Mouse (Mus musculus) small intestine, adult 2 months (tissue): ENCODE measurements around the gene Glt28d2. TPM values are rescaled to one million over a fixed set of nuclear protein-coding genes. Genes with fewer than 3 reads are reported as not detected.

Source experiments
- H3K27ac ChIP-seq: fragments of 200-500 bp; 2 replicates; pipeline ENCODE4 v1.5.1; 2012; ENCODE audit warnings: low read depth, low read length, control low read depth, inconsistent platforms; ENCODE audit not compliant: insufficient read depth
- H3K27me3 ChIP-seq: fragments of 200-500 bp; 2 replicates; pipeline ENCODE4 v1.6.1; 2012; ENCODE audit warnings: mild to moderate bottlenecking, moderate library complexity, low read length, inconsistent platforms; ENCODE audit not compliant: control insufficient read depth, insufficient read depth
- H3K36me3 ChIP-seq: fragments of 200-500 bp; 2 replicates; pipeline ENCODE4 v1.6.1; 2012; ENCODE audit warnings: mild to moderate bottlenecking, low read length, control low read depth, inconsistent platforms; ENCODE audit not compliant: control insufficient read depth, insufficient read depth
- H3K4me1 ChIP-seq: fragments of 200-500 bp; 2 replicates; pipeline ENCODE4 v1.6.1; 2012; ENCODE audit warnings: low read length, inconsistent platforms, mixed read lengths; ENCODE audit not compliant: control insufficient read depth, insufficient read depth, insufficient read length
- H3K4me3 ChIP-seq: fragments of 200-500 bp; 2 replicates; pipeline ENCODE4 v1.5.1; 2012; ENCODE audit warnings: low read depth, mild to moderate bottlenecking, control low read depth, inconsistent platforms, low read length, moderate library complexity
- CTCF ChIP-seq: fragments of 200-500 bp; IDR thresholded peaks from 2 replicates; pipeline ENCODE4 v1.5.1; 2012; ENCODE audit warnings: low read depth, mild to moderate bottlenecking, control low read depth, inconsistent platforms, low read length, moderate library complexity, mixed read lengths; ENCODE audit not compliant: insufficient replicate concordance, insufficient read length; ENCODE audit errors: extremely low read depth
- POLR2A ChIP-seq: fragments of 200-500 bp; IDR thresholded peaks from 2 replicates; pipeline ENCODE4 v1.6.1; 2012; ENCODE audit warnings: low read depth, mild to moderate bottlenecking, control low read depth, inconsistent platforms, low read length, moderate library complexity
- WGBS: fragments of 180-500 bp; shearing (Covaris S2); methylation state at CpG from one replicate; pipeline ENCODE4 v1.1.7; 2018; 5-methylcytosine and 5-hydroxymethylcytosine counted together
- polyA plus RNA-seq: library from polyadenylated mRNA; depleted of rRNA; stranded (reverse); fragments of >200 nt; gene quantifications from 2 replicates; pipeline ENCODE4 v1.2.3, GENCODE M21; 2012; rRNA removed

The Glt28d2 gene
- 2.3 and 2.7 TPM in 2 replicates for polyA plus RNA-seq

DNA sequence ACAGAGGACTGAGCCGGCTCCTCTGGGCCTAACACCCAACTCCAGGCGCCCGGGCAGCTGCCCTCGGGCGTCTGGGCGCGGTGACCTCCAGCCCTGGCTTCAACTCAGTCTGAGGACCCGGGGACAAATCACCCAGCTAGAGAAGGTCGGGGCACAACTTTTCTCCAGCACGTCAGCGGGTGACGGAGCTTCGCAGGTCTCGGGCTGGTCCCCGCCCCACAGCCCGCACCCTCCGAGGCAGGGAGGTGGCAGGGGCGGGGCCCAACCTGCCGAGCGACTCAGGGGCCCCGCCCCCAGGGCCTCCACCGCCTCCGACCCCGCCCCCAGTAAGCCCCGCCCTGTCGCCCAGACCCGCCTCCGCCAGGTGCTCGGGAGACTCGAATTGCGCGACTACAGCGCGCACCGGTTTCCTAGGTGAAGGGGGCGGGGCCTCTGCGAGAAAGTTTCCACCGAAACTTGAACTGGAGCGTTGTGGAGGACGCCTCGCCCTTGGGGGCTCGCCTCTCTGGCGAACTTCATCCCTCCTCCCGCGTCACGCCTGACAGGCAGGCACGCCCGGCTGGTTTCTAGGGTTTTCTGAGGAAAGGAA, at the start of gene Glt28d2, which contains the start of gene Gm37240:
TSS of gene Glt28d2 (minus strand) at position 278 of the 589 bp plus-strand sequence.
TSS of gene Gm37240 (minus strand) at position 280 of the 589 bp plus-strand sequence.
- 1% methylated on average over 48 of the region's 48 CpGs for WGBS
- H3K27ac ChIP-seq, result peak within 1 kb of the TSS; percentile 99

DNA sequence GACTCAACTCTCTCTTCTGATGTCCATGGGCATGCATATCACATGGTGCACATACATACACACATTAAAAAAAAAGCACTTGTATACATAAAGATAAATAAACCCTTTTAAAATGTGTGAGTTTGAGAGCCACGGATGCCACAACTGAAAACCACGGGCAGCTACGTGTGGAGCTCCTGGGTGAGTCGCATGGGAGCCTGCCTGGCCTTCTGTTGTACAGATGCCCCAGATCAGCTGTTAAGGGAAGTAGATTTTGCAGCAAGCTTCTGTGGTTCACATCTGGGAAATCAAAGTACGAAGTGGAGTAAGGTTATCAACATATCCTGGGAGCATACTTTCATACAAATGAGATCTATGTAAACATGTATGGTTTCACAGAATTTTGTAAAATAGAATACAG, 46.3 kb upstream of the Glt28d2 start:
- Histone ChIP-seq H3K27ac (no peak overlapping the region), H3K36me3 (no peaks in the 10 kb centered on the region), H3K4me1 (no peaks in the 10 kb centered on the region), H3K27me3 (no peaks in the 10 kb centered on the region), H3K4me3 (no peak overlapping the region)
- 77% methylated on average over 5 of the region's 5 CpGs for WGBS
- no peak for TF ChIP-seq CTCF
- no peak for TF ChIP-seq POLR2A

More for the DNA sequence above, at the start of gene Glt28d2, which contains the start of gene Gm37240:
- no peaks in the 10 kb centered on the region for H3K36me3 ChIP-seq
- H3K27me3 ChIP-seq, result no peaks in the 10 kb centered on the region
- peak within 1 kb of the TSS; percentile 83 for H3K4me3 ChIP-seq
- H3K4me1 ChIP-seq, result peaks cover 5% of the 10 kb centered on the region; the same call in 1 of the 2 replicates
- TF ChIP-seq POLR2A, result peak; percentile 55; the same call in 1 of the 2 replicates
- TF ChIP-seq CTCF, result no peak

DNA sequence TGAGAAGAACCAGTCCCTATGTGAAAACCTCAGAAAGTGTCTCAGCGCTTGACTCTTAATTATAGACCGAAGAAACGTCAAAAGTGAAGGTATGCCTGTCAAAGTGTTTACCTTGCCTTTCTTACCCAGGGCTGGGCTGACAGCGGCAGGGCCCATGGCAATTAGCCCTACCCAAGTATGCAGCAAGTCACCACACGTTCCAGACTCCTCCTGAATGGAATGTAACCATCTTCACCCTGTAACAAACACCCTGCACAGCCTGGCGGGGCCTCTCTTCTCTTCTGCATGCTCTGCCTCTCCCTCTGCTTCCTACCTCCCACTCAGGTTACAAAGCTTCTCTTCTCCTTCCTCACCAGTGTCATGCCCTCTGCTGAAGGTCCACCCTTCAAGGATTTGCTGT, 44.5 kb upstream of the Glt28d2 start:
- Histone ChIP-seq H3K27ac (no peak overlapping the region), H3K4me3 (no peak overlapping the region), H3K27me3 (no peaks in the 10 kb centered on the region), H3K4me1 (no peaks in the 10 kb centered on the region), H3K36me3 (no peaks in the 10 kb centered on the region)
- TF ChIP-seq POLR2A (no peak), CTCF (no peak)
- 60% methylated on average over 6 of the region's 6 CpGs for WGBS

GRCm38 (mm10) chr3:85930671-85931255, 43.4 kb upstream of the Glt28d2 start:
- H3K27me3 ChIP-seq, result no peaks in the 10 kb centered on the region
- H3K36me3 ChIP-seq, result no peaks in the 10 kb centered on the region
- no peak for TF ChIP-seq CTCF
- no peak for TF ChIP-seq POLR2A
- no peak overlapping the region for H3K4me3 ChIP-seq
- WGBS, result 92% methylated on average over 11 of the region's 11 CpGs
- H3K4me1 ChIP-seq, result no peaks in the 10 kb centered on the region
- no peak overlapping the region for H3K27ac ChIP-seq

DNA sequence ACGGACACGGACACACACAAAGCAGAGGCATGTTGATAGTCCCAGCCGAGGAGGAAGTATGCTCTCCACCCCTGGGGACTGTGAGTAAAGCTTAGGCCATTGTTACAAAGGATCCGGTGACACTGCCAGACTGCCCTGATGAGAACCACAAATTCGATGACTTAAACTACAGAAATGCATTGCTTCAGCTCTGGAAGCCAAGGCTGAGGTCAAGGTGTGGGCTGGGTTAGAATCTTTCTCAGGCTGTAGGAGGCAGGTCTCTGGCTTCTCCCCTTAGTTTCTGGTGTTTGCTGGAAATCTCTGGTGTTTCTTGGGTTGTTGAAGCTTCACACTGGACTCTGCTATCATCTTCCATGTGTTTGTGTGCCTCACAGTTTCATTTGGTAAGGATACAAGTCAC, 42.4 kb upstream of the Glt28d2 start:
- H3K4me3 ChIP-seq, result no peak overlapping the region
- 72% methylated on average over 5 of the region's 5 CpGs for WGBS
- no peaks in the 10 kb centered on the region for H3K36me3 ChIP-seq
- H3K4me1 ChIP-seq, result no peaks in the 10 kb centered on the region
- no peaks in the 10 kb centered on the region for H3K27me3 ChIP-seq
- H3K27ac ChIP-seq, result no peak overlapping the region
- TF ChIP-seq POLR2A (no peak), CTCF (no peak)

GRCm38 (mm10) chr3:85928140-85928611, 40.9 kb upstream of the Glt28d2 start:
- no peaks in the 10 kb centered on the region for H3K27me3 ChIP-seq
- H3K27ac ChIP-seq, result no peak overlapping the region
- H3K4me1 ChIP-seq, result 0 out of 2 replicates have a peak, but pooled peaks cover 1% of the 10 kb centered on the region
- TF ChIP-seq CTCF, result no peak
- TF ChIP-seq POLR2A, result no peak
- H3K36me3 ChIP-seq, result no peaks in the 10 kb centered on the region
- no peak overlapping the region for H3K4me3 ChIP-seq
- WGBS, result 88% methylated on average over 5 of the region's 5 CpGs

DNA sequence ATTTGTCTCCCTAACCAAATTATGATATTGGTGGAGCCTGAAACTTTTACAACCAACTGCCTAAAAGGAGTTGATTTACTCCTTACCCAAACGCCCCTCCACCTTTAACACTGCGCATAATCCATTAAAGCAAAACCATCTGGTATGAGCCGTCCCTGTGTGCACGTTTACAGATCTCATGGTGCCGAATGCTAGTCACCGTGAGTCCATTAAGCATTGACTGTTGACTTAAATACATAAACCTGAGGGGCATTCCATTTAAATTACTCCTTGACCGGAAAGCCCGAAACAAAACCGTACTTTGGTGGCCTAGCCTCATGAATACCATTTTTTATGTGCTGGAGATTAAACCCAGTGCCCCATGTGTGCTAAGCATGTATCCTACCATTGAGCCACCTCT, 40.0 kb upstream of the Glt28d2 start:
- no peaks in the 10 kb centered on the region for H3K27me3 ChIP-seq

More for the DNA sequence above, 40.0 kb upstream of the Glt28d2 start:
- no peaks in the 10 kb centered on the region for H3K36me3 ChIP-seq
- H3K4me3 ChIP-seq, result no peak overlapping the region
- 94% methylated on average over 9 of the region's 9 CpGs for WGBS
- H3K27ac ChIP-seq, result no peak overlapping the region
- 0 out of 2 replicates have a peak, but pooled peaks cover 1% of the 10 kb centered on the region for H3K4me1 ChIP-seq
- TF ChIP-seq POLR2A (no peak), CTCF (no peak)
